Mouse (Mus musculus) hematopoietic stem cell, adult 5-6 weeks (primary cell): ENCODE measurements around the gene Rapgef6. TPM values are rescaled to one million over a fixed set of nuclear protein-coding genes. Genes with fewer than 3 reads are reported as not detected.
A peak's percentile ranks its signal among the peaks of the same experiment; 100 is the strongest.
"Not testable (repeated sequence)": the region's sequence is repeated elsewhere in the genome, so short reads cannot be mapped to it uniquely, and the experiment has no call there.

Experiments used
- ATAC-seq, 2 experiments: fragments of 125-278 bp in 1 of 2; replicated peaks in 1 of 2; 2 replicates each; pipeline ENCODE4 v1.8.0; 2016 to 2017; ENCODE audit warnings: inconsistent platforms in 2 of 2, mild to moderate bottlenecking in 2 of 2, moderate number of reproducible peaks in 2 of 2, low read depth in 1 of 2, moderate TSS enrichment in 1 of 2; ENCODE audit not compliant: low FRiP score in 2 of 2, poor library complexity in 2 of 2, severe bottlenecking in 2 of 2, insufficient read depth in 1 of 2, low TSS enrichment in 1 of 2
- total RNA-seq: library from RNA; stranded (forward); fragments of 172-1452, 232-1000 nt; gene quantifications from 2 replicates; pipeline ENCODE4 v1.2.3, GENCODE M21; 2017

Rapgef6 gene
- total RNA-seq, 1 experiment from 2014 or later = 56.4 TPM

GRCm38 (mm10) chr11:54540328-54540727 is 17.7 kb downstream of the Rapgef6 start:
- ATAC-seq = no peak

- ATAC-seq = no peak
Observed at GRCm38 (mm10) chr11:54542414-54542813, 19.8 kb downstream of the Rapgef6 start.

- no peak for ATAC-seq
Observed at GRCm38 (mm10) chr11:54554970-54555369, 32.3 kb downstream of the Rapgef6 start.

GRCm38 (mm10) chr11:54562761-54563160 is 40.1 kb downstream of the Rapgef6 start:
- ATAC-seq = peak; percentile 42 to 62; a peak in 1 of 4 replicates

- ATAC-seq = no peak
Observed at GRCm38 (mm10) chr11:54567959-54568358, 45.3 kb downstream of the Rapgef6 start.

GRCm38 (mm10) chr11:54574741-54575140 is 52.1 kb downstream of the Rapgef6 start:
- ATAC-seq = no peak

GRCm38 (mm10) chr11:54592585-54592984 is 69.9 kb downstream of the Rapgef6 start:
- no peak for ATAC-seq

GRCm38 (mm10) chr11:54594049-54594448 is 71.4 kb downstream of the Rapgef6 start:
- no peak for ATAC-seq

- ATAC-seq = no peak
Observed at GRCm38 (mm10) chr11:54595053-54595452, 72.4 kb downstream of the Rapgef6 start.

- no peak for ATAC-seq
Observed at GRCm38 (mm10) chr11:54595905-54596555, 73.4 kb downstream of the Rapgef6 start.

GRCm38 (mm10) chr11:54597902-54598447 is 75.3 kb downstream of the Rapgef6 start:
- no peak for ATAC-seq

GRCm38 (mm10) chr11:54601121-54601520 is 78.5 kb downstream of the Rapgef6 start:
- ATAC-seq = no peak

GRCm38 (mm10) chr11:54602764-54603163 is 80.1 kb downstream of the Rapgef6 start:
- not testable (repeated sequence) for ATAC-seq

GRCm38 (mm10) chr11:54604415-54604814 is 81.8 kb downstream of the Rapgef6 start:
- ATAC-seq = no peak

GRCm38 (mm10) chr11:54613628-54614027 is 91.0 kb downstream of the Rapgef6 start:
- ATAC-seq = no peak

- no peak for ATAC-seq
Observed at GRCm38 (mm10) chr11:54614560-54614959, 91.9 kb downstream of the Rapgef6 start.

- no peak; a peak in 1 of 4 replicates for ATAC-seq
Observed at GRCm38 (mm10) chr11:54618841-54619240, 96.2 kb downstream of the Rapgef6 start.

- no peak for ATAC-seq
Observed at GRCm38 (mm10) chr11:54621725-54622124, 99.1 kb downstream of the Rapgef6 start.

- ATAC-seq = no peak
Observed at GRCm38 (mm10) chr11:54626905-54627304, 104.3 kb downstream of the Rapgef6 start.
